Mouse (Mus musculus) fibroblast of lung, adult 2 months (primary cell): Measurements from ENCODE around the gene Hdac11.

ENCODE experiments used
- DNase-seq: peaks from one replicate; pipeline ENCODE4 v3.0.0-alpha.2; 2011; ENCODE audit warnings: low read depth

Hdac11 gene

GRCm38 (mm10) chr6:91171396-91171895, 15.0 kb downstream of the Hdac11 start:
- DNase-seq: no peak

DNA sequence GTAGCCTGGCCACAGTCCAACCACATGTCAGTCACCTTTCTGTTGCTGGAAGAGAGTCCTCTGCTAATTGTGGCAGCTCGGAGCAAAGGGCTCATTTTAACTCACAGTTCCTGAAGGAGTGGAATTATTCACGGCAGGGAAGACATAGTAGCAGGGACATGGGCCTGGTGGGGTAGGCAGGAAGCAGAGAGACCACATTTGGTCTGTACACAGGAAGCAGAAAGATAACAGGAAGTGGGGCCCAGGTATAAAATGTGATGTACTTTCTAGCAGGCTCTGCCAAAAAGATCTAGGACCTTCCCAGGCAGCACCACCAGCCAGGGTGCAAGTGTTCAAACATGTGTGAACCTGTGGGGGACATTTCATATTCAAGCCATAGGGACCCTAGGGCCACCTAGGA, 15.9 kb downstream of the Hdac11 start:
- DNase-seq: no peak

GRCm38 (mm10) chr6:91173221-91173880, 16.9 kb downstream of the Hdac11 start:
- DNase-seq: no peak

GRCm38 (mm10) chr6:91174211-91174610, 17.7 kb downstream of the Hdac11 start:
- no peak for DNase-seq

DNA sequence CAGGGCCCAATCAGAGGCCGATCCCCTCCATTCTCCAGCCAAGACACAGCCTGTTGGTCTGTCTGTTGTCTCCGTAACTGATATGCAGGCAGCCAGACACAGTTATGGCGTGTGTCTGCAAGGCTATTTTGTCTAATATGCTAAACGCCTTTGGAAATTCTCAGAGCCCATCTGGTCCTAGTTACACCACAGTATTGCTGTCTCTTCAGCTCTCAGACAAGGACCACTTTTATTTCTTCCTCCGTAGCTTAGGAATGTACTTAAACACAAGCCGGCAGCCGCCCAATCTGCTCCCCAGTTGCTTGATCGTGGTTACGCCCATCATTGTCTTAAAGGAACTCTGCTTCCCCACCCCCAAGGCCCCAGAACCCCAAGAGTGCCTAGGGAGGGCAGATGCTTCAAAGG, 24.3 kb downstream of the Hdac11 start:
- peak; percentile 53 for DNase-seq

DNA sequence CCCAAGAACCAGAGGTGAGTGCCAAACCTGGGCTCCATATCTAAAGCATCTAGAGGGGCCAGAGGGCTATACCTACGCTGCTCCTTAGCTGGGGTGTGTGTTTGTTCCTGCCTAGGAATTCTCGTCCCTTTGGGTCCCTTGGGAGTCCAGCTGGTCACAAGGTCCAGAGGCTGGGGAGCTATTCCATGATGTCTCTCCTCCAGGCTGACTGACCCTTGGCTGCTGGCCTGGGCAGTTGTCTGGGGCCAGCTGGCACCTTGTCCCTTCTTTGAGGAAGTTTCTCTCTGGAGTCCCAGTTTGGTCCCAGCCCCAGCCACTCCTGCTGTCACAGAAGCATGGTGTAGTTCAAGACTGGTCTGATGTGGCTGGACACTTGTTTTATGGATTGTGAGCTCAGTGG, 24.9 kb downstream of the Hdac11 start:
- DNase-seq: no peak

DNA sequence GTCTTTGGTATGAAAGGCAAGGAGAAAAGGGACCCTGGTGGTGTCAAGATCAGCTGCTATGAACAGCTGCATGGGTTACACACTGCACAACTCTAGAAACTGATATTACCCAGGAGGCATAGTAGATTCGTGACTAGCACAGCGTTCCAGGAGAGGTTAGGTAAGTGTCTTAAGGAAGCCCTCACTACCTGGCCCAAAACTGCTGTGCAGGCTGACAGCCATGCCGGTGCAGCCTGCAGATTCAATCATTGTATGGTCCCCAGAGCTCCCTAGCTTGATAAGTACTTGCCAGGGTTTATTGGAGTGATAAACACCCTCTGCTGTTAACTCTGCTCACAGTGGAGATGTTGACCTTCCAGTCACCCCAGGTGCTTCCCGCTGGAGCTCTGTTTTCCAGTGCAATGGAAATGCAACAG, 25.6 kb downstream of the Hdac11 start:
- DNase-seq: no peak

DNA sequence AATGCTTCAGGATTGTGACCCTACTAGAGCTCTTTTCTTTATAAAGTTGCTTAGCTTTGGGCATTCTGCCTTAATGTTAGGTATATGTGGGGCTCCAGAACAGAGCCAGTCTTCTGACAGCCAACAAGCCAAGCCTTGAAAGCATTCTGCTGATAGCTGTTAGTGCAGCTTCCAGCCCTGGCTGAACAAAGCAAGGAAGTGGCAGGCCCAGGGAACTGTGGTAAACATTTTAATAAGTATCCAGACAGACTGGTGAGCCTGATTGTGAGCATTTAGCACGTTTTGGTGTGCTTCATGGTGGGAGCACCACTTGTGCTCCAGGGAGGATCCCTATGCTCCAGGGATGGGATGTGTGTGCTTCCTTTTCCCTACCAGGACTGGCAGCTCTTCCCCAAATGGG, 26.6 kb downstream of the Hdac11 start:
- no peak for DNase-seq

DNA sequence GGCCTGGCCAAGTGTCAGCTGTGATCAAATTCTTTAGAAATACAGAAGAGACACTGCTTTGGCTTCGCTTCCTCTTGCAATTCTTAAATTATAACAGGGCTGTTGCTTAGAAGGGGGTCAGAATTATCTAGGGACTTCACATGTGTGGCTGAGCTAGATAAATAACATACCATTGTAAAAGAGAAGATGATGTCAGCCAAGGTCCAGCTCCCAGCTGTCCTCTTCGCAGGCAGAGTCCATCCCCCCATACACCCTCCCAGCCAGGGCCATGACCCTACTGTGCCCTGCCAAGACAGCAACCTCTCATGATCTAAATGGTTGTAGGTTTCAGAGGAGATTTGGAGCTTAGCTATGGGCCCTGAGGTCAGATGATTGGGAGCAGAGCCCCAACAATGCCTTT, 27.5 kb downstream of the Hdac11 start:
- no peak for DNase-seq

GRCm38 (mm10) chr6:91184776-91185175, 28.3 kb downstream of the Hdac11 start:
- DNase-seq: no peak

- no peak for DNase-seq
These were observed 29.0 kb downstream of the Hdac11 start for GRCm38 (mm10) chr6:91185502-91185901.

DNA sequence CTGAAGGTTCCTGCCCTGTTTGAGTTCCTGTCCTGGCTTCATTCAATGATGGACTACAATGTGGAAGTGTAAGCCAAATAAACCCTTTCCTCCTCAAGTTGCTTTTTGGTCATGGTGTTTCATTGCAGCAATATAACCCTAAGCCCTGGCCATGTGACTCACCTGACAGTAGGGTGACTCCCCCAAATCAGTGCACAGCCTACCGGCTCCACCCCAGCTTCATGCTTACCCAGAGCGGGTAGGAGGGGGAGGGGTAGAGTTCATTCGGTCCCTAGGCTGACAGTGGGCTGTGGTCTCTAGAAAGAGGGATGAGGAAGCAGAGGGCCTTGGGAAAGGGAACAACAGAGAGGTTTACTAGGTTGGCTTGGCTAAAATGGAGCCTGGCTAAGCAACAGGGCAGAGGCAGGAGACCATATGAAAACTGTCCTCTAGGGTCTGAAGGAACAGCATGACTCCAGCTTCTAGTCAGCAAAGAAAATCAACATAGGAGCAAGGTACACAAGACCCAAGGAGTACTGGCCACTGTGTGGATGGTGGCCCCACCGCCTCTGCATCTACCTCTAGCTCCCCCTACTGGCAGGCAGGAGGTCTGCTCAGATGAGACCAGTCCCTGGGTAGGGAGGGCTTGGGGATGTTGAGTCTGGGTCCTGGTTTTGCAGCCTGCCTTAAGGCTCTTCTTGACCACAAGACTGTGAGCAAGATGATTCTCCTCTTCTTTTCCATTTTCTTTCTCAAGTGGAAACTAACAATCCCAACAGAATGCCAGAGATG, 29.9 kb downstream of the Hdac11 start:
- no peak for DNase-seq

DNA sequence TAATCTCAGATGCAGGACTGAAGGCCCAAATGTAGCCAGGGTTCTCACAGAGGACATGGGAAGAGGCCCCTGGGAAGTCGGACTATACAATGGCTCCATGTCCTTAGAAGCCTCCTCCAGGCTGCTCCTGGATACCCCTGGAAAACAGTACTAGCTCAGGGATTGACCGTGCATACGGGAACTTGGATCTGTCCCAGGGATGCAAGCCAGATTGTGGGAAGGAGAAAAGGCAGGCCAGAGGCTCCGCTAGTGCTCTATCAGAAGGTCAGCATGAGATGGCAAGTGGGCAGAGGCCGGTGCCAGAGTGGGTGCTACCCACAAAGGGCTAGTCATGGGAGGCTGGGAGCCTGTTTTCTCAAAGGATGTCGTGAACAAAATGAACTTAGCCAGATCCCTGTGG, 30.5 kb downstream of the Hdac11 start:
- peak; percentile 57 for DNase-seq

DNA sequence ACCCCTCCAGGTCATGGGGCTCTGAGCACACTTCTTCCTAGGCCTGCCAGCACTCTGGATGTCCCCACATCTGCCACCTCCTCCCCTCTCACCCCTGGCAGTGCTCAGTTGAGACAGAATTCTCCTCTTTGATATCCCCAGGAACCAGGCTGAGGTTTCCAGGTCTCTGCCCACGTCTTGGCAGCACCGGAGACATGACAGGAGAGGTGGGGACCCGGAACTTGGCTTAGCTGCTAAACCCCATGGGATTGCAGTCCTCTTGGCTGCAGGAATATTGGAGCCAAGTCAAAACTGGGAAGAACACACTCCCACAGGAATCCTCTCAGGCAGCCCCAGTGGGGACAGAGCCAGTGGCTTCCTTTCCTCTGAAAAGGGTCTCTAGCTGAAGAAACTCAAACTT, 31.4 kb downstream of the Hdac11 start:
- DNase-seq: no peak

- no peak for DNase-seq
These were observed 33.5 kb downstream of the Hdac11 start for GRCm38 (mm10) chr6:91189971-91190370.

DNA sequence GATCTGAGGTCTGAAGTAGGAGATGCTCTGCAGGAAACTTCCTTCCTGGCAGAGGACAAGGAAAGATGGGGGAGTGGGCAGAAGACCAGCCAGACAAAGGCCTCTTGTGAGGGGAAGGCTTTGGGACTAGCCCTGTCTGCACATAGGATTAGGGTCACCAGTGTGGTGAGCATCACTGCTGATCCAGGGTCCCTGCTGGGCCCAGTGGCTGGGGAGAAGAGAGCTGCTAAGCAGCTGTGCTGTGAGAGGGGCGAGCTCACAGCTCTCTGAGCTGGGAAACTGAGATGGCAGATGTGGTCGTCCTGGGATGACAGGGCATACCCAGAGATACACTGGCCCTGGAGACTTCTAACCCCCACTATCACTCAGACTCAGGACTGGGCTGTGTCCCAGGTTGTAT, 35.0 kb downstream of the Hdac11 start:
- no peak for DNase-seq

DNA sequence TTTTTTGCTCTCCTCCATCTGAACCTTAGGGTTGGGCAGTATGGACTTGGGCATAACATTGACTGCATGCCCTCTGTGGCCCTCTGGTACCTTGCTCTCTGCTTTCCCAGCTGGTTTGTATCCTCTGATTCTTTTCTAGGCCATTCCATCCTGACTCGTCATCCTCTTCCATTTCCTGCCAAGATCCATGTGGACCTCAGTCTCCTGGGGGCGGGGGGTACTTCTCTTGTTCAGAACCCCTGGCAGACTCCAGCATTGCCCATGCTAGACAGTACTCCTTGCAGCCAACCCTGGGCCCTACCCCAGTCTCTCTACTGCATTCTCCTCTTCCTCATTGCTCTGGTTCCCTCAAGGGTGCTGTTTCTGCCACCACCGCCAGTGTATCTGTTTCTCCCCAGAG, 36.0 kb downstream of the Hdac11 start:
- no peak for DNase-seq

DNA sequence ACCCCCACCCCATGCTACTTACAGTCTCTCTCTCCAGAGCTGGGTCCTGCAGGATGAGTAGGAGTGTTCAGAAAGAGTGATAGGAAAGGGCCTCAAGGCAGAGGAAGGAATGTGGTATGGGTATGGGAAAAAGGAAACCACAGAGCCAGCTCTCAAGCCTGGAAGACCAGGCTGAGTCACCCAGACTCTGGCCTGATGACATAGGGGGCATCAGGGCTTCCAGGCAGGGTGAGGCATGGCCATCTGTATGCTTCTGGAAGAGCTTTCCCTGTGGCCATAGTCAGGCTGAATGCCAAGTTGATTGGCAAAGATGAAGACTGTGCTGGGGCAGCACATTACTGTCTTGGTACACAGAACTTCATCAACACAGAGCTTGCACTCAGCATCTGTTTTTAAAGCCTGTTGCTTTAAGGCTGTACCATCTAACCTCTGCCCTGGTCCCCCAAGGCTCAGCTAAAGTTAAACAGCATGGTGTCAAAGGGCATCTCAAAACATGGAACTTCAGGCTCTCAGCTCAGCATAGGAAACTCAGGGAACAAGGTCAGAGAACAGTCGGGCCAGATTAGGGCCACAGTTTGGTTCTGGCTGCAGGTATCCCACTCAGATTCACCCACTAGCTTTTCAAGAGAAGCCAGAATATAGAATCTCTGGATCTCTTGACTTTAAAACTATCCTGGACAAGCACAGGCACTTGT, 36.5 kb downstream of the Hdac11 start:
- DNase-seq: peak; percentile 82

- no peak for DNase-seq
These were observed 42.0 kb downstream of the Hdac11 start for GRCm38 (mm10) chr6:91198456-91198855.

DNA sequence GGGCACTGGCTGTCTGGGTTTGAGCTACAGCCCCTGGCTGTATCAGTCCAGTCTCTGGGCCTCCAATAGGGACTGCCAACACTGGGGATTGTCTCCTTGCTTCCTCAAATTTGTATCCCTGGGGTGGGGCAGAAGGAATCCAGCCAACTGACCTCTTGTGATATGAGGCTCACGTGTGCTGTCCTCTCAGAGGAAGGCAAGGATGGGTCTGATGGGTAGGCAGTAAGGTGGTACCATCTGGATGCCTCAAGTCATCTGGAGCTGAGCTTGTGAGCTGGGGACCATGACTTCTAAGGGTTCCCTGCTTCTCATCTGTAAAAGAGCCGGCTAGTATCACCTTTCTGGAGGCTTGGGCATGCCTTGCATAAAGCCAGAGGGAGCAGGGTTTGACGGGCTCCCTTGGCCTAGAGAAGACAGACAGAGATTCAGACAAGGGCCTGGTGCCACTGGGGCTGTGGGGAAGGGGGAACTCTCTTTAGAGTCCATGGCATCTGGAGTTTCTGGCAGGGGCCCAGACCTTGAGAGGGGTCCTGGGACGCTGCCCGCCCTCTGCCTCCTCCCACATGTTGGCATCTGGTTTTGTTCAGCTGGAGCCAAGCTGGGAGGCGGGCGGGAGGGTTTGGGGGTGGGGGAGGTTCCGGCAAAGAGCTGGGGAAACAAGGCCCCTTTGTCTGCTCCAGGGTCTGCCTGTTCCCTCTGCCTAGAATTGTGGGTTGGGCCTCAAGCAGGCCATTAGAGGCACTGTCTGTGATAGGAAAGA, 44.1 kb downstream of the Hdac11 start:
- peak; percentile 76 for DNase-seq

- peak; percentile 95 for DNase-seq
These were observed 45.4 kb downstream of the Hdac11 start for GRCm38 (mm10) chr6:91201881-91202341.

DNA sequence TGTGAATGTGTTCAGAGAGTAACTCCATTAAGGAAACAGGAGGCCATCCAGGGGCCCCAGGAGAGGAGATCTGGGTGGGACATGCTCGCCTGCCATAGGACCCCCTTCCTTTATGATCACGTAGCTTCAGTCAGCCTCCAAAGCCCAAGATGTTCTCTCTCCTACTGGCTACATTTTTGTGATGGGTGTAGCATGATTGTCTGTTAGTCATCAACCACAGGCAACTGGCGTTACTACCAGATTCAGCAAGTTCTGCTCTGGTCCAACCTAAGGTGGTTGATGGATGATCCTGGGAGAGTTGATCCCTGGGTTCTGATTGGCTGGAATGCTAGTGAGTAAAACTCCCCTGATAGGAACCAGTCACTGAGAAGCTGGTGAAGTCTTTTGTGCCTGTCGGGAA, 46.1 kb downstream of the Hdac11 start:
- peak; percentile 98 for DNase-seq
